Mouse (Mus musculus): ENCODE measurements around the gene Cep57.

DNA sequence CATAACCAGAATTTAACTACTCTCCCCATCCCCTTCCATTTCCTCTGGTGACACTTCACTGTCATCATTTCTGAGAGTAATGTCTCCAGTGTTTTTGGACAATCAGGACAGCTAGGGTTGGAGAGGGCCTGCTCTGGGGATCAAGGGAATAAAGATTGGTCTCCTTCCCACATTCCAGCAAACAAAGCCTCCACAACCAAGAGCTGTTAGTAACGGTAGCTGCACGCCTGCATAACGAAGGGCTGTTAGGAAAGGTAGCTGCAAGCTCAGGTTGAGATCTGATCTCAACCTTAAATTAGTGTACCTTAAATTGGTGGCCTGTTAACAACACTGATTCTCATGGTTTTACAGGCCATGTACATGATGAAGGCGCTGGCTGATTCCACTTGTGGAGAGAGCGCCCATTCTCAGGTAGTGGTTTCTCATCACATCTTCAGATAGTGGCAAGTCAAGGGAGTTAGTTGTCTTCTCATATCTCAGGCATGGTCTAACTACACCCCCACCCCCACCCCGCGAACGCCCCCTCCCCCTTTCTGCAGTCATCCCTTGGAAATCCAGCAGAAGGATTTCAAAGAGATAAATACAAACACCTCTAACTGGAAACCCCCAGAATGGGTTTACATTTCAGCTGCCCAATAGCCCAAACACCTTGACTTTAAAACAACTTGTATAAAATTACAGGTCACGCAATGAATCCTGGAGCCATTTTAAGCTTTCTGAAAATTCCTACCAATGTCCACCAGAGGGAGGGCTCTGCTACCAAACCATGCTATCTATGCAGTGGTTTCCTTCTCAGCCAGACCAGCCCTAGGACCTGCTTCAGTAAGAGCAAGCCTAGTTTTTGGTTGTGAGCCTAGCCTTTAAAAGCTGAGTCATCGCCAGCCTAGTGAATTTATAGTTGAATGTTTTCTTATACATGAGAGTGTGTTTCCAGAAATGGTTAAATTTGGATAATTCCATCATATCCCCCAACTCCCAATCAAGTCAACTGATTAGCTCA, 21.9 kb upstream of the Cep57 start:
- no peak; the same call in 1 of the 2 replicates for TF ChIP-seq CTCF (IDR thresholded peaks at IDR 0.05; ENCODE audit: control insufficient read depth, insufficient read depth, insufficient replicate concordance, low read depth, low read length)
- no peak for TF ChIP-seq POLR2A (IDR thresholded peaks at IDR 0.05; ENCODE audit: control insufficient read depth, low read depth, low read length)
